Mouse (Mus musculus): ENCODE results near the gene Nsl1.

- TF ChIP-seq POLR2A (IDR thresholded peaks at IDR 0.05; ENCODE audit: insufficient read length, low read depth) (peak; percentile 88), CEBPB (IDR thresholded peaks at IDR 0.05; ENCODE audit: insufficient read depth, poor library complexity, severe bottlenecking) (no peak), POLR2AphosphoS2 (IDR thresholded peaks at IDR 0.05; ENCODE audit: insufficient read length, low read depth) (peak; percentile 91)
Observed at GRCm38 (mm10) chr1:191062781-191063485, at the start of gene Nsl1, which contains the start of gene Tatdn3.

Measured in myocyte (in vitro differentiated cells).